Mouse (Mus musculus) cerebellum, adult 8-10 months (tissue): ENCODE data around the gene Gstcd.

ENCODE experiments used
- DNase-seq: peaks from one replicate; pipeline ENCODE4 v3.0.0; 2022

Gstcd gene

DNA sequence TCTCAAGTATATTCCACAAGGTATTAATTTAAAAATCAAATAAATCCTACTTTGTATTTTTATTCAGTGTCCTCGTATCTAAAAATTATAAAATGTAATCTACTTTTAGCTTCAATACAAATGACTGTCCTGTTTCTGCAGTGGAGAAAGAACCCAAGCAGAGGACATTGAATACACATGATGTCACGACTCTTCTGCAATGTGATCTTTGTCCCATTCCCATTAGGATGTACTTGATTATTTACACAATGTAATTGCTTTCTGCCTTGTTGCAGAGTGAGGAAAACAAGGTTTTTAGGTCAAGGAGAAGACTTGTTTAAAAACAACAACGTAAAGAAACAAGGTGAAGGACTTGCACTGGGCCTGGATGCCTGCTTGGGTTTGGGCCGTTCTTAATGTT, 84.6 kb downstream of the Gstcd start:
- DNase-seq = no peak

DNA sequence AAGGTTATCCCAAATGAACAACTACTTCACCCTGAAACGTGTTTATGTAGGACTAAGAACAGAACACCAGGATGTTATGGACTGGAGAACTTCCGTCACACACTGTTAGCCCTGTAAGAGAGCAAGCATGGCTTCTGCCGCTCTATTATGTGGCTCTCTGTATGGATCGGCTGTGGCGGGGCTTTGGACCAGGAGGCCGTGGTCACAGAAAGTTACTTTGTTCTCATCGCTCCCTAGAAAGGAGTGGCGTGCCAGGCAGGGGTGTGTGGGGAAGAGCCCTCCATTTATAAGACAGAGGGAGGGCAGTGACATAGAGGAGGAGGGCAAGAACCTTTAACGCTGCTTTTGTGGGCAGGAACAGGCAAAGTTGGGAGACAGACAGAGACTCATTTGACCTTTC, 95.5 kb downstream of the Gstcd start:
- DNase-seq = no peak

DNA sequence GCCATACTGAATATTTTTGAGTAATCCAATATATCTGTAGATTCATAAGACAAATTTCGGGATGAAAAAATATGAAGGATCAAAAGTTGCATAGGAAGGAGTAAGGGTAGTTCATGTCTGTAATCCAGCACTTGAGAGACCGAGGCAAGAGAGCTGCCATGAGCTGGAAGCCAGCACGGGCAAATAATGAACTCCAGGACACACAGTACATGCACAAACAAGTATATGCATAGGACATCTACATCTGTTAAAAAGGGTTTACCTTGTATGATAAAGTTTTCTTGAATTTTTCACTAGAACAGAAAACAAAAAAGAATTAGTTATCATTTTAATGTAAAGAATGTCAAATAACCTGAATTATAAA, 95.9 kb downstream of the Gstcd start:
- DNase-seq = no peak

DNA sequence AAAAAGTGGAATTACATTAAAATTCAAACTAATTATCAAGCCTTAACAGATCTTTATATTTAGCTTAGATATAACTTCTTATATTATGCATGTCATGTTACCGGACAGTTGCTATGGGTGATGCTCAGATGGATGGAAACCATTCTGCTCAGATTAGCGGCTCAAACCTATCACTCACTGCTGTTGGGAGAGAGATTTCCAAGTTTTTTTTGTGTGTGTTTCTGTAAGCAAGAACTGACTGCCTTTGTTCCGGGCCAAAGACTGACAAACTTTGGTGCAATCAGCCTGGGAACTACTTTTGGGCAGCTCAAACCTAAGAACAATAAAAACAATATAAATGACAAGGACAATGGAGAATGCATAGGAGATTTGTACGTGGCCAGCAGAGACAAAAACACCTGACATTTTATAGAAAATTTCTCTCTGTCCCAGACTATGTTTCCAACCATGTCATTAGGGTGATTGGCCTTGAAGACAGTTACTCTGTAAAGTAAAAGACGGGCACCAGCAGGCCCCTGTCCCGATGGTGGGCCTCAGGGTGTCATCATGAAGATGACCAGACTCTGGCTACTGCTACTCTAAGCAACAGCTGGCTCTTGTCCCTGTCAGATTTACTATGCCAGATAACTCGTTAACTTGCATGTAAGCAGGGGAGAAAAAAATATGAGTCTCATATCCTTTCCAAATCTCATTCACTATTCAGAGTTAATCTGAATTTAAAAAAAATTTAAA, 96.5 kb downstream of the Gstcd start:
- no peak for DNase-seq

DNA sequence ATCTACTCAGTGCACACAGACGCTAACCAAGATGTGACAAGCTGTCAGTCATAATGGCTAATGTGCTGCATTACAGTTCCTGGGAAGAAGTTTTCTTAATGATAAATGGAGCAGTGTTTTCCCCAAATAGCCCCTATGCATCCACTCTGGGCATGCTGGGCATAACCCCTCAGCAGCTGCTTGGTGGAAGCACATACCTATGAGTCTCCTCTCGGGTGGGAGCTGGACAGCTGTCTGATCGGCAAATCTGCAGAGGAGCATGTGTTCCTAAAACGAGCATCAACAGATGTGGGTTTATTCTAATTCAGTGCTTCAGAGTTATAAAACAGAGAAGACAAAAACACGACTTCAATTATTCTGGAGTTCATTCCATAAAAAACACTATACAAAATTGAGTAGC, 105.6 kb downstream of the Gstcd start:
- DNase-seq = no peak

DNA sequence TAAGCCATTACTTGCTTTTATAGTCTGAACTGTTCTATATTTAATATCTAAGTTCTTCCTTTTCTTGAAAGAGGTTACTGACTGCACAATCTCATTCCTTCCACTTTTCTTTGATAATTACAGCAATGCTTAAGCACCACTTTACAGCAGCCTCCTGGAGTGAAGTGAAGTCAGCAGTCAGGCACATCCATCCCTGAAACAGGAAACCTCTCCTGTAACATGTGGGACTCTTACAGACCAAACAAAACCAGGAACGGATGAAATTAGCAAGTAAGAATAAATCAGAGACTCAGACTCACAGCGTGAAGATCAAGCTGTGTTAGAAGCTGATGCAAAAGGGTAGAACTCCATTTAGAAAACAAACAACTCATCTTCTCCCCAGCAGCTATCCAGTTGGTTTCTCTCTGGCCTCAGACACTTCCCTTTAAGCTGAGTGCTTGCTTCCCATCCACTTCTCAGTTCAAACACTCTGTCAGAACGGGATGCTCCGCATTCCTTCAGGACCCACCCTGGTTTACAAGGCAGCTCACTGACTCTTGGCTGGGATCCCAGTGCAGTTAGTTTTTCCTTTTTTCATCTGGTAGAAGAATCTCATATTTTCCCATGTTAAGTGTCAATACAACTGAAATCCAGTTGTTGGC, 107.9 kb downstream of the Gstcd start:
- no peak for DNase-seq

DNA sequence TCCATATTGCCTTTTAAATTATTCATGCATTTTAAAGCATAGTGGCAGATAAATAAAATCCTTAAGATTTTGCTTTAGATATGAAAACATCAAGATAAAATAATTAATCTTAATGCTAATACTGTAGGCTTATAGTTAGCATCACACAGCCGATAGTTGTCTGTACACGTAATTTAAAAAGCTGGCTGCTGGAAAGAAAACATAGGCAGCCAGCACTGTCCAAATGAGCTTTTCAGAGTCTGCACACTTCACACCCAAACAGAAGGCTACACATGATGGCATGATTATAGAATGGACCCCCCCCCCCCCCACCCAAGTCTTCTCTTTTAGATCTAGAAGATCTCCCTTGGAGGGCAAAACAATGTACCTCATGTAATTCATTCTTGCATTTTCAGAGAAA, 109.9 kb downstream of the Gstcd start:
- DNase-seq = no peak

DNA sequence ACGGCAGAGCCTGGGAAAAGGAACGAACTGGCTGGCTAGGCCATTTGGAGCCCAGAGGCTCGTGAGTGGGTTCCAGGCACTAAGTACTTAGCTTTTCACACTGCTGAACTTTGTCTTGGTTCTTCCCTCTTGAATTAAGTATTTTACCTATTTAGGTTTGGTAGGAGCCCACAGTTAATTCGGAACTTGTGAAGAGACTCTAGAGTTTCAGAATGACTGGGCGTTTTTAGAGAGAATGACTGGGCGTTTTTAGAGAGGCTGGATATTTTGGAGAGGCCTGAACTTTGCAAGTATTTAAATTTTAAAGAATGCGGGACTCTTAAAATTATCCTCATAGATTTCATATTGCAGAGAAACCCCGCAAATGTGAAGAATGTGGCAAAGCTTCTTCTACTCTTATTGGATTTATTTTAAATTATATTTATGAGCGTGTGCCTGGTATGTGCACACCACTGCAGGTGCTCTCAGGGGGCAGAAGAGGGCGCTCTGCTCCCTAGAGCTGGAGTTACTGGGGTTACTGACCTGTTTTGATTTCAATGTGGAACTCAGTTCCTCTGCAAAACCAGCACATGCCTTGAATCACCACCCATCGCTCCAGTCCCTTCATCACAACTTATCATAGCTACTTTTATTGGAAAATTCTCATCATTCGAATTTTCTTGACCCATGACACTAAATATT, 111.9 kb downstream of the Gstcd start:
- no peak for DNase-seq

DNA sequence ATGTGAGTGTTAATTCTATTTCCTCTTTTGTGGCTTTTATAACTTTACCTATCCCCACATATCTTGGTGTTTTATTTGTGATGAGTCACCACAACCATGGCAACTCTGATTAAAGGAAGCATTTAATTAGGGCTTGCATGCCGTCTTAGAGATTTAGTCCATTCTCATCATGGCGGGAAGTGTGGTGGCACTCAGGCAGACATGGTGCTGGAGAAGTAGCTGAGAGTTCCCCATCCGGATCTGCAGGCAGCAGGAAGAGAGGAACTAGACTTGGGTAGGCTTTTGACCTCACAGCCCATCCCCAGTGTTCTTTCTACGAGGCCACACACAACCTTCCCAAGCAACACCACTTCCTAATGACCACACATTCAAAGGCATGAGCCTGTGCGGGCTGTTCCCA, 125.6 kb downstream of the Gstcd start:
- no peak for DNase-seq

DNA sequence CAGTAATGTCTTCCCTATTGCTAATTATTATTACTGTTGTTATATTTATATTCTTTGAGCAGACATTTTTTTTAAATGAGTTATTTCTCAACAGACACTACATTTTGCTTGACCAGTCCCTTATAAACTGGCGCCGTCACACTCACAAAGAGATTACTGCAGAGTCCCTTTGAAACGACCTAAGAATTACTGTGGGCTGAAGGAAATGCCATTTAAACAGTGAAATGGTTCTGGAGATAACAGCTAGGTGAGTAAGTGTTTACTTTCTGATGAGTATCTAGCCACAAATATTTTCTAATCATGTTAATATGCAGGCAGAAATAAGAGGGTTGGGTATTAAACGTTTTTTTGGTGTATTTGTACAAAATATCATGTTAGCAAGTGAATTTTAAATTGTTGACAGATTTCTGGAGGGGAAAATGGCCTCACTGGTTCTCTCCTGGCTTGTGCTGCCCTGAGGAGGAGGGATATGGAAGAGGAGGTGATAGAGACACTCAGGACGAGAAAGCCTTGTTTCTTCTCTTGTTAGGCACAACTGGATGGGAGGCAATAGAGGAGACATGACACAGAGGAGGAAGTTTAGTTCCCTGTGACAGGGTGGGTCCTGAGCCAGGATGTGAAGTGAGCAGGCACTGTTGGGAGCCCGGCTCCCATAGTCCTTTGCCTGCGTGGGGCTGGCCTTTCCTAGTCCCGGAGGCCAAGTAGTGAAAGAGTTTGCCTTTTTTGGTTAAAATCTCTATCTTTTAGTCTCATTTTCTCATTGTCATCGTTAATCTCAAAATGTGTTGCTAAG, 126.9 kb downstream of the Gstcd start:
- DNase-seq = no peak

DNA sequence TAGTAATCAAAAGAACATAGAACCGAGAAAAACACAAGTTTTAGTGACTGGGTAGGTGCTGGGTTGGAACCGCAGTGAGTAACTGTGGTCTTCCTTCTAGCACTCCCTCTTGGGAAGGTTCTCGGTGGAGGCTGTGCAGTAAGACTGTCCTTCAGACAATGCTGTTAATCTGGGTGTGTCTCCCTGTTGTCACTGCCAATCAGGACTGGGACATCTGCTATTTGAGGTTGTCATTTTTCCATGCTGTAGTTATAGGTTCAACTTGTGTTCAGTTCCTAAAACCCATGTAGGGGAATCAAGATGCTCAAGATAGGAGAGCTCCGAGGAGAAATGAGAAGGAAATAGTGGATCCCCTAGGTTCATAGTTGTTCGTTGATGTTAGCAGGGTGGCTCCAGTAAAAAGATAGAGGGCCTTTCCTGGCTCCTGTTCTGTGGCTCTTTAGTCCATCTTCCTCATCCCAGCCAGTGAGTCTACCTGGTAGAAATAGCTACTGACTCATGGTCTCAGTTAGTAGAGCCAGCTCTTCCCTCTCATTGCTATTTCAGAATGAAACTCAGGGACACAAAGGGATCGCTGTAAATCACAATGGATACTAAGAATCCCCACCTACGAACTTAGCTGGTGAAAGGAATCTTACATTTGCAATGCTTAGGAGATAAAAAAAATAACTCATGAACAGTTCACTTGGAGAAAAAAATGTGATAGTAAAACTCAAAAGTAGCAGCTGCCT, 129.0 kb downstream of the Gstcd start:
- DNase-seq = no peak

DNA sequence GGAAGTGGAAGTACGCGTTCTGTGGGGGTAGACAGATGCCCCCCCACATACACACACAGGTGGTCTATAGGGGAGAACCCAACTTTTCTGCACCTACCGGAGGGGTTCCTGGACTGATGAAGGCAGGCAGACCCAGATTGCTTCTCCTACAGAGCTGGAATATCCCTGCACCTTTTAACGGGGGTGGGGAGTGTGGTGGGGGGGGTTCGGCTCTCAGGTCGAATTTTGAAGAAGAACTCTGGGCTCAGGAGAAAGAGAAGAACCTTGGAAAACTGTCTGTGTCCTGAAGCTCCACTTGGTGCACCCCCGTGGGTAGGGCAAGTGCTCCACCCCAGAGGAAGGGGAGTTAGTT, 141.3 kb downstream of the Gstcd start:
- DNase-seq = no peak

DNA sequence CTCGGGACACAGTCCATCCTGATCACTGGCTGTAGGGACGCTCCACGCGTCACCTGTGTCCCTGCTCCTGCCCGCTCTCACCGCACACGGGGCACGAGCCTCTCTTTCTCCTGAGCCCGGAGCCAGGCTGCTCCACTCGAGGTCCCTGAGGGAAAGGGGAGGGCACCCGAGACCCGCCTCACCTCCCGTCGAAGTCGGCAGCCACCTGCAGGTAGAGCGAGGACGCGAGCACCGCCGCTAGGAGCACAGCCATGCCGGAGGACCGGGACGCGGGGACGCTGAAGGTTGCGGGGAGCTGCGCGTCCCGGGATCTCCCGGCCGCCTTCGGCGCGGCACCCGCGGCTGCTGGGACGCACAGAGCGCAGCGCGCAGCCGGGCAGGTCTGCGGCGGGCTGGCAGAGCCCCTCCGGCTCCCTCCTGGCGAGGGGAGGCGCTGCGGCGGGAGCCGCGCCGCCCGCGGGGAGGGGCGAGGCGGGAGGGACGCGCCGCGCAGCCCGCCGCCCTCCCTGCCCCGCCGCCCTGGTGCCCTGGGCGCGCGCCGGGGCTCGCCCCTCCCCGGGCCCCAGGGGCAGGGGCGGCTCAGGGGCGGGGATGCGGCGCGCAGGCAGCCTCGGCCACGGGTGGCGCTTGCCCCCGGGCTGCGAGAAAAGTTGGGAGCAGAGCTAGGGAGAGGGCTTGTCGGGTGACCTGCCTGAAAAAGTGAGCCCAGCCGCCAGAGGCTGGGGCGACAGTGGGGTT, 141.9 kb downstream of the Gstcd start, which contains the start of gene Npnt:
Gene Npnt, minus strand, starts transcription at position 501 of the 738 bp plus-strand sequence.
- no peak for DNase-seq

DNA sequence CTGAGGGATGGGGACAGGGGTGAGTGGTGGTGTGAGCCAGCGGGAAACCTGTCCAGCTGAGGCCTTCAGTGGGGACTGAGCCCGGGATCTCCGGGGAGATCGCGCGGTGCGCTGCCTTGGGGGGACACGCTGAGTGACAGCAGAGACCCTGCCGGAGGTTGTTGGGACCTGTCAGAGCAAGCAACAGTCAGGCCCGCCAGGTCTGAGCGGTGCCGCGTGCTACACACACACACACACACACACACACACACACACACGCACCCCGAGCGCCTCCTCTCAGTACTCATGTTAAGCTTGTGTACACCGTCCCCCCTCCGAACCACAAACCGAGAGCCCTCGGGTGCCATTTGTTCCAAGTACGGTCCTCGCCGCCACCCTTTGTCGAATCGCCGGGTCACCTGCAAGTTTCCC, 142.4 kb downstream of the Gstcd start:
- DNase-seq = no peak

DNA sequence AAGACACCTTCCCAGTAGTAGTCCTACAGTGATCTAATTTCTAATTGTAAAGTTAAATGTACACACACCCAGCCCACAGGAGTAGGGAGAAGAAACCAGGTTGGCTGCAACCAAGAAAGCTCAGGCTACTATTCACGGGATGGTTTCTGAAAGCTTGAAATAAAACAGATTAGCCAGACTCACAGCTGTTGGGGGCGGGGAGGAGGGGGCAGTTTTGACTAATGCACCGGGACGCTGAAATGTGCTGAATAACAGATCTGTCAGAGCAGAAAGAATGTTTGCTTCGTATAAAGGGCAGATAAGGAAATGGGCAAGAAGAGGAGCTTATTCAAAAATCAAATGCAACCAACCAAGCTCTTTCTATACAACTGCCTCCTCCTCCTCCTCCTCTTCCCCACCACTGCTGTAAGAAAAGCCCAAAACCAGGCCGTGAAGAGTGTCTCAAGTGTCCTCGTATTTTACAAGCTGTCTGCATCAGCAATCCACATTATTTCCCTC, 143.5 kb downstream of the Gstcd start:
- no peak for DNase-seq

DNA sequence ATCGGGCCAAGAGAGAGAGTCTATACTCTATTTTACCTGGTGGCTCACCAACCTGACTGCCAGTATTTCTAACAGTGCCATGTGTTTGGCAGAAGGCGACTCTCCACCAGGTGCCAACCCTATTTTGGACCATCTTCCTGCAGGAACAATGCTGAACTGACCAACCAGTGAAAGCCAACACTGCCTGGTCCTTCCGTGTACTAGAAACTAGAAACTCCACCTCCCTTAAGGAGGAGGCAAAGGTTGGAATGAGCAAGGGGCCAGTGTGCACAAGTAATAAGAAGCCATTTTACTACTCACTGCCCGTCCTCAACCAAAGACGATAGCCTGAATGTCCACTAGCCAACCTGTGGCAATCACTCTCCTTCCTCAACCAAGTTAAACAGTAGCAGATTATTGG, 145.7 kb downstream of the Gstcd start:
- no peak for DNase-seq

DNA sequence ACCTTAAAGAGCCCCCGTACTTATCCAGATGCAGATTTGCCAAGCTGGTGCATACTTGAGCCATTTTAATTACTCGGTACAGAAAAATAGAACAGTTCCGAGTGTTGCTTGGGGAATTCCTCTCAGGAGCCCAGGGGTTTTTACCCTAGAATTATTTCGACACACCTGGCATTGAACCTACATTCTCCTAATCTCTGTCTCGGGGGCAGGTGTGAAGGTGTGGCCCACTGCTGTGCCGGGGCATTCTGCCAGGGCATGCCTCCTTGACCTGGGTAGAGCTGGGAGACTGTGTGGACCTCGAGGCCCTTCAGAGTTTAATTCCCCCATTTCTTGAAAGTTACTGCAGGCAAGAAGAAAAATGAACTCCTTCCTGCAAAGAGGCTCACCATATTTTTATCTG, 146.2 kb downstream of the Gstcd start:
- no peak for DNase-seq

DNA sequence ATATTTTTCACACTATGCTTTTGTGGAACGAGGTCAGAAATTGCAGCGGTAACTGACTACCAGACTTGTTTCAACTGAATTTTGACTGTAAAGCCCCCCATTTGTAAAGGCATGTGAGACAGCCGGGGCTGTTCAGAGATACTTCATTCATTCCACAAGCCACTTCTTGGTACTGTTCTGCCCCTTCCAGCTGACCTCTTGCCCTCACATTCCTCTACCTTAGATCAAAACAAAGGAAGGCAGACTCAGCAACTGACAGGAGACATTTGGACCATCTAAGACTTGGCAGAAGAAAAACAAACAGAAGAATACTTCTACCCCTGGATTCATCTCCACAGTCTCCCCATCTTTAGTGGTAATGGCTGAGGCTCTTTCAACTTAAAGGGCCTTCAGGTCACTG, 147.2 kb downstream of the Gstcd start:
- no peak for DNase-seq

DNA sequence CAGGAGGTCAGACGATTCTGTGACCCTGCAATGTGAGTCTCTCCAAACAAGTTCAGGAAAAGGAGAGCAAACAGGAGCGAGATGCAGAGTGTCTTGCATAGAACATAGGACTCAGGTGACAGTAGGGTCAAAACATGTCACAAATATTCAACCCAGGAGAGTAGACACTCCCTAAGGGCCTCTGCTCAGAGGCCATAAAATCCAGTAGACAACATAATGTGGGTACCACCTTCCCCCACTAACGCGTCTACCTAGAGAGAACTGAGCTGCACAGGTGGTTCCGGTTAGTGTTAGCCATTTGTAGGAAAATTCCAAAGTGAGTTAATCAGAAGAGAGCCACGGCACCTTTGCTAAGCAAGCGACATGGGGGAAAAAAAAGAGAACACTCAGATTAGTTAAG, 147.6 kb downstream of the Gstcd start:
- DNase-seq = no peak

DNA sequence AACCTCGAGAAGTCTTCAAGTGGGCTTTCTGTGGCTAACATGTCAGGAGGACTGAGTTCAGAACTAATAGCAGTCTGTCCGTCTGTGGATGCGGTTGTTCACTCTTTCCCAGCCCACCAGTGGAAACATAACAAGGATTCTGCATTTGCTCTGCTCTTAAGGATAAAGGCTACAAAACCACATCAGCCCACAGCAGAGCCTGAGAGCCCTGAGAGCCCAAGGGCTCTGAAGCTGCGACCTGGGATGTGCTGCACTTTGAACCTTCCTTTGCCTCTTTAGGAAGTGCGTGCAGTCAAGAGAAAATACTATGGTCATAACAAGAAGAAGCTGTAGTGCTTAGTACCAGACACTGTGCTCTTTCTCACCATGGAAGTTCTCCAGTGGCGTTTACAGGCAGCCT, 149.1 kb downstream of the Gstcd start:
- no peak for DNase-seq

DNA sequence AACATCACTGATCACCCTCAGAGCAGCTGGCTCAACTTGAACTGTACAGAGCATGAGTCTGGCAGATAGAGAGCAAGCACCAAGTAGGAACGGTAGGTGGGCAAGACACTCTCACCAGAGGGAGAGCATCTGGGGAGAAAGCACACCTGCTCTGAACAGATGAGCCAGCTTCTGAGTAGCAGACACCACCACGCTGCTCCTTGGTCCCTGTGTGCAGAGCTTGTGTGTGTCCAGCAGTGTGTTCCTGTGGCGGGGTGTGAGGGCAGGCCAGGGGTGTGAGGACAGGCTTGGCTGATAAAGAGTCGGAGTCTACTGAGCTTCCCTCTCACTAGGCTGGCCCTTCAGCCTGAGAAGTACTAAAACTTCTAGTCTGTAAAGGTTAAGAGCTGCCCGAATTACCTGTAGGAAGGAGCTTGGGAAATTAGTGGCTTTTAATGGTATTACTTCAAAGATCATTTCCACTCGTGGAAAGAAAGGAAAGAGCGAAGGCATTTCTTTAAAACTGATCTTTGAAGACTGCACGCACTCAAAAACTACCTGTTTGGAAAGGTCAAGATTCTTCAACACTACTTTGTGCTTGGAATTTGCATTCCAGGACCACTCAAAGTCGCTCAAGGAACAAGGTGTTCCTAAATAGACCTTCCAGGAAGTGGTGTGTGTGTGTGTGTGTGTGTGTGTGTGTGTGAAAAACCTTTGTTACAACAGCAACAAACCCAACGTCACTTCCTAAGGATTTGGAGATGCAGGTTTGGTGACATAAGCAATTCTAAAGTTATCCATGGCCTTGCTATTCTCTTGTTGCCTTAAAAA, 151.4 kb downstream of the Gstcd start:
- DNase-seq = no peak
